Mouse (Mus musculus) lung, postnatal 0 days (tissue): ENCODE measurements around the gene Tubg2. TPM values are rescaled to one million over a fixed set of nuclear protein-coding genes. Genes with fewer than 3 reads are reported as not detected.
"Not testable (repeated sequence)": the region's sequence is repeated elsewhere in the genome, so short reads cannot be mapped to it uniquely, and the experiment has no call there.

Experiments used
- ATAC-seq: fragments of 200-750 bp; cut with Nextera tagmentation; 2 replicates; pipeline ENCODE4 v1.8.0; 2017; ENCODE audit warnings: moderate library complexity
- DNase-seq: peaks from one replicate; pipeline ENCODE4 v3.0.0-alpha.2; 2016; ENCODE audit warnings: low spot score
- H3K27ac ChIP-seq: fragments of 300-500 bp; sonication (generic); 2 replicates; pipeline ENCODE4 v1.5.1; 2014; ENCODE audit warnings: antibody characterized with exemption, mild to moderate bottlenecking, low read length, mixed read lengths
- H3K27me3 ChIP-seq: fragments of 300-500 bp; sonication (generic); replicated peaks from 2 replicates; pipeline ENCODE4 v1.6.1; 2014; ENCODE audit warnings: low read length, mixed read lengths; ENCODE audit not compliant: insufficient read depth
- H3K36me3 ChIP-seq: fragments of 300-500 bp; sonication (generic); 2 replicates; pipeline ENCODE4 v1.6.1; 2014; ENCODE audit warnings: low read length, mixed read lengths; ENCODE audit not compliant: insufficient read depth
- H3K4me1 ChIP-seq: fragments of 300-500 bp; sonication (generic); 2 replicates; pipeline ENCODE4 v1.6.1; 2014; ENCODE audit warnings: antibody characterized with exemption, low read depth, low read length, mixed read lengths; ENCODE audit not compliant: insufficient read depth
- H3K4me2 ChIP-seq: fragments of 300-500 bp; sonication (generic); replicated peaks from 2 replicates; pipeline ENCODE4 v1.6.1; 2014; ENCODE audit warnings: low read depth, mild to moderate bottlenecking, low read length, moderate library complexity, mixed read lengths
- H3K4me3 ChIP-seq: fragments of 300-500 bp; sonication (generic); 2 replicates; pipeline ENCODE4 v1.5.1; 2014; ENCODE audit warnings: low read depth, low read length
- H3K9ac ChIP-seq: fragments of 300-500 bp; sonication (generic); replicated peaks from 2 replicates; pipeline ENCODE4 v1.6.1; 2014; ENCODE audit warnings: low read depth, mild to moderate bottlenecking
- H3K9me3 ChIP-seq: fragments of 300-500 bp; sonication (generic); 2 replicates; pipeline ENCODE4 v1.6.1; 2016; ENCODE audit warnings: low read length, mixed read lengths
- CTCF ChIP-seq: IDR thresholded peaks from 2 replicates; pipeline ENCODE4 v1.5.1; 2016; ENCODE audit warnings: antibody characterized with exemption, mild to moderate bottlenecking
- EP300 ChIP-seq: IDR thresholded peaks from 2 replicates; pipeline ENCODE4 v1.6.1; 2016; ENCODE audit warnings: antibody characterized with exemption, mild to moderate bottlenecking, control low read depth
- WGBS: fragments of 180-500 bp; shearing (Covaris S2); extraction: QIAGEN DNeasy Blood & Tissue Kit; methylation state at CpG from one replicate; pipeline ENCODE4 v1.1.7; 2014; 5-methylcytosine and 5-hydroxymethylcytosine counted together
- polyA plus RNA-seq: library from polyadenylated mRNA; unstranded; fragments of >200 nt; fragmentation: Nextera tagmentation; extraction: Ambion mirVana; gene quantifications from 2 replicates; pipeline ENCODE4 v1.2.1, GENCODE M21; 2015

Tubg2 gene
- polyA plus RNA-seq, 1 experiment from 2014 or later, result 2.3 TPM

- Histone ChIP-seq H3K4me2 (peak overlapping the region; percentile 86), H3K27me3 (no peaks in the 10 kb centered on the region), H3K9ac (peak overlapping the region; percentile 88; the same call in 1 of the 2 replicates), H3K9me3 (no peaks in the 10 kb centered on the region), H3K27ac (peak overlapping the region; percentile 89; the same call in 1 of the 2 replicates), H3K36me3 (no peaks in the 10 kb centered on the region), H3K4me3 (no peak overlapping the region), H3K4me1 (peaks cover 16% of the 10 kb centered on the region; the same call in 1 of the 2 replicates)
- TF ChIP-seq EP300 (0 out of 2 replicates have a peak, but pooled peaks have one; percentile 5), CTCF (no peak)
- DNase-seq, result peak; percentile 39
- 12% methylated on average over 4 of the region's 4 CpGs for WGBS
- ATAC-seq, result no peak
These were observed 37.6 kb upstream of the Tubg2 start for GRCm38 (mm10) chr11:101118105-101118504.

- peak; percentile 74 for ATAC-seq
- Histone ChIP-seq H3K9me3 (no peaks in the 10 kb centered on the region), H3K4me2 (peak overlapping the region; percentile 86), H3K4me1 (peaks cover 16% of the 10 kb centered on the region; the same call in 1 of the 2 replicates), H3K27me3 (no peaks in the 10 kb centered on the region), H3K27ac (peak overlapping the region; percentile 89), H3K36me3 (no peaks in the 10 kb centered on the region), H3K9ac (peak overlapping the region; percentile 88), H3K4me3 (peak overlapping the region; percentile 80)
- 1% methylated on average over 36 of the region's 39 CpGs for WGBS
- DNase-seq, result peak; percentile 24
- TF ChIP-seq EP300 (no peak), CTCF (peak; percentile 64)
These were observed 36.5 kb upstream of the Tubg2 start for GRCm38 (mm10) chr11:101119131-101119760.

- 2% methylated on average over 61 of the region's 61 CpGs for WGBS
- Histone ChIP-seq H3K36me3 (no peaks in the 10 kb centered on the region), H3K4me3 (peak within 1 kb of the TSS; percentile 80), H3K27me3 (no peaks in the 10 kb centered on the region), H3K27ac (peak within 1 kb of the TSS; percentile 89), H3K4me1 (peaks cover 16% of the 10 kb centered on the region; the same call in 1 of the 2 replicates), H3K9ac (peak within 1 kb of the TSS; percentile 88), H3K4me2 (peak within 1 kb of the TSS; percentile 87), H3K9me3 (no peaks in the 10 kb centered on the region)
- no peak for TF ChIP-seq EP300
- no peak for TF ChIP-seq CTCF
- DNase-seq (peak; percentile 100), ATAC-seq (peak; percentile 96)
These were observed 35.8 kb upstream of the Tubg2 start, which contains the start of the genes Retreg3 and Tubg1 for GRCm38 (mm10) chr11:101119761-101120544. Gene Retreg3, minus strand, starts transcription at chr11:101119893. Gene Tubg1, plus strand, starts transcription at chr11:101119938.

GRCm38 (mm10) chr11:101120545-101121188 lies 35.0 kb upstream of the Tubg2 start:
- DNase-seq (no peak), ATAC-seq (no peak)
- Histone ChIP-seq H3K27me3 (no peaks in the 10 kb centered on the region), H3K9me3 (no peaks in the 10 kb centered on the region), H3K4me3 (peak overlapping the region; percentile 80), H3K9ac (peak overlapping the region; percentile 37), H3K36me3 (no peaks in the 10 kb centered on the region), H3K4me2 (peak overlapping the region; percentile 87), H3K27ac (peak overlapping the region; percentile 75), H3K4me1 (peaks cover 16% of the 10 kb centered on the region; the same call in 1 of the 2 replicates)
- 13% methylated on average over 19 of the region's 19 CpGs for WGBS
- TF ChIP-seq EP300 (no peak), CTCF (no peak)

GRCm38 (mm10) chr11:101124494-101124893 lies 31.2 kb upstream of the Tubg2 start:
- ATAC-seq, DNase-seq, H3K36me3 ChIP-seq, H3K9ac ChIP-seq, H3K4me2 ChIP-seq, H3K27ac ChIP-seq, H3K27me3 ChIP-seq, H3K9me3 ChIP-seq, H3K4me3 ChIP-seq, H3K4me1 ChIP-seq: not testable (repeated sequence)
- 89% methylated on average over 8 of the region's 8 CpGs for WGBS

GRCm38 (mm10) chr11:101125008-101125407 lies 30.7 kb upstream of the Tubg2 start:
- not testable (repeated sequence) for H3K4me2 ChIP-seq, H3K9ac ChIP-seq, H3K27ac ChIP-seq, H3K9me3 ChIP-seq, H3K27me3 ChIP-seq, DNase-seq, H3K4me1 ChIP-seq, H3K4me3 ChIP-seq, ATAC-seq, H3K36me3 ChIP-seq
- WGBS, result 97% methylated on average over 5 of the region's 9 CpGs
